Mouse (Mus musculus) c-Kit-positive CD71-positive TER-119-positive erythroid progenitor cells, embryonic 14.5 days (primary cell): ENCODE measurements around the gene Kank4.

ENCODE experiments used
- DNase-seq: peaks from one replicate; pipeline ENCODE4 v3.0.0-alpha.2; 2013; ENCODE audit warnings: low spot score

Kank4 gene

GRCm38 (mm10) chr4:98717735-98718546, 99.4 kb downstream of the Kank4 start:
- no peak for DNase-seq

- DNase-seq, result no peak
Measured at GRCm38 (mm10) chr4:98710891-98711290, 106.4 kb downstream of the Kank4 start.
